Mouse (Mus musculus): ENCODE data around the gene Capn2. TPM values are rescaled to one million over a fixed set of nuclear protein-coding genes. Genes with fewer than 3 reads are reported as not detected.

Gene Capn2
- polyA plus RNA-seq, 1 experiment: 113 TPM

DNA sequence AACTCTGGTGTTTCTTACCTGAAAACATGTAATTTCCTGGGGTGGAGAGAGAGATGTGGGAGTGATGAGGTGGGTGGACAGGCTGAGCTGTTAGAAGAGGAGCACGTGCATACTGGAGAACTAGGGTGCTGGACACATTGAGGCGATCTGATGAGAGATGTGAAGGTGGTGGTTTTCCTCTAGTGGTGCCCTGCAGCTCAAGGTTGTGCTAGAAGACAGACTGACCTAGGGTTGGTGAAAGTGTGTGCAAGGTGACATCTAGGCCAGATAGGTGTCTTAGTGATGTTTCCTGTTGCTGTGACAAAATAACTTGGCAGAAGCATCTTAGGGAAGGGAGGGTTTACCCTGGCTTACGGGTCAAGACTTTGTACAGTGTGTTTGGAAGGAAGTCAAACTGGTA is 85.3 kb downstream of the Capn2 start:
- no peak overlapping the region for H3K27ac ChIP-seq (replicated peaks; ENCODE audit: low read depth, low read length)
- no peak overlapping the region for H3K4me3 ChIP-seq (ENCODE audit: insufficient read depth, low read depth, low read length)
- H3K4me1 ChIP-seq (ENCODE audit: control insufficient read depth, insufficient read depth, insufficient read length, low read length): peaks cover 2% of the 10 kb centered on the region; the same call in 1 of the 2 replicates

DNA sequence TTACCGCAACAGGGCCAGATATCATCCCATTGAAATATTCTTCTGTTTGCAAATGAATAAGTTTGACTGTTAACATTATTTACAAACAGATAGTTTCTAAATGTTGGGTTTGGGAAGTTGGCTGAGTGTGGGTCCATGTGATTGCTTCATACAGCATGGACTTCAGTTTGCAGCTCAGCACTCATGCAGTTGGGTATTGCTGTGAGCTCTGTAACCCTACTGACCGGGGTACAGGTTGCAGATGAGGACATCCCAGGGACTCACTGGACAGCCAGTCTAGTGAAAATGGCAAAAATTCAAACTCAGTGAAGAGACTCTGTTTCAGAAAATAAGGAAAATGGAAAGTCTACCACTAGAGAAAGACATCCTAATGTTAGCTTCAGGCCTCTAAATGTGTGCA is 86.7 kb downstream of the Capn2 start:
- H3K4me1 ChIP-seq (ENCODE audit: control insufficient read depth, insufficient read depth, insufficient read length, low read length): peaks cover 8% of the 10 kb centered on the region
- no peak overlapping the region for H3K27ac ChIP-seq (replicated peaks; ENCODE audit: low read depth, low read length)
- H3K4me3 ChIP-seq (ENCODE audit: insufficient read depth, low read depth, low read length): no peak overlapping the region

GRCm38 (mm10) chr1:182429826-182430225 is 87.6 kb downstream of the Capn2 start:
- Histone ChIP-seq H3K4me1 (ENCODE audit: control insufficient read depth, insufficient read depth, insufficient read length, low read length) (peaks cover 12% of the 10 kb centered on the region), H3K4me3 (ENCODE audit: insufficient read depth, low read depth, low read length) (no peak overlapping the region), H3K27ac (replicated peaks; ENCODE audit: low read depth, low read length) (no peak overlapping the region)

- Histone ChIP-seq H3K27ac (replicated peaks; ENCODE audit: low read depth, low read length) (no peak overlapping the region), H3K4me3 (ENCODE audit: insufficient read depth, low read depth, low read length) (no peak overlapping the region), H3K4me1 (ENCODE audit: control insufficient read depth, insufficient read depth, insufficient read length, low read length) (peaks cover 12% of the 10 kb centered on the region)
Measured at GRCm38 (mm10) chr1:182427426-182427825, 90.0 kb downstream of the Capn2 start.

DNA sequence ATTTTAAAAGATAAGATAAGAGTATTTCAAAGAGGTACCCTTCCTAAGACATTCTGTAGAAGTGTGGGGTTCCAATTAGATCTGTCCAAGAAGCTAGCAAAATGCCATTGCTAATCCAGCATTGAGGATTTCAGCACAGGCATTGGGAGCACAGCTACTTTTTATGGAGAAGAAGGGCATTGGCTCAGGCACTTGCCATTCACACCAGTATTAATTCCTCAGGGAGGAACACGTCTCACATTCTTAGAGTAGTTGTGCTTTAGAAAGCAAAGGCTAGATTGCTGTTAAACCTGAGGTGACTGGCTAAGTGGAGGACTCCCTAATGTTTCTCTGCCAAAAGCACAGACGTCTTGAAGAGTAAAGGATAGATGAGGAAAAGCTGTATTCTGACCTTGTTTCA is 91.0 kb downstream of the Capn2 start:
- Histone ChIP-seq H3K27ac (replicated peaks; ENCODE audit: low read depth, low read length) (no peak overlapping the region), H3K4me1 (ENCODE audit: control insufficient read depth, insufficient read depth, insufficient read length, low read length) (peaks cover 12% of the 10 kb centered on the region), H3K4me3 (ENCODE audit: insufficient read depth, low read depth, low read length) (no peak overlapping the region)

DNA sequence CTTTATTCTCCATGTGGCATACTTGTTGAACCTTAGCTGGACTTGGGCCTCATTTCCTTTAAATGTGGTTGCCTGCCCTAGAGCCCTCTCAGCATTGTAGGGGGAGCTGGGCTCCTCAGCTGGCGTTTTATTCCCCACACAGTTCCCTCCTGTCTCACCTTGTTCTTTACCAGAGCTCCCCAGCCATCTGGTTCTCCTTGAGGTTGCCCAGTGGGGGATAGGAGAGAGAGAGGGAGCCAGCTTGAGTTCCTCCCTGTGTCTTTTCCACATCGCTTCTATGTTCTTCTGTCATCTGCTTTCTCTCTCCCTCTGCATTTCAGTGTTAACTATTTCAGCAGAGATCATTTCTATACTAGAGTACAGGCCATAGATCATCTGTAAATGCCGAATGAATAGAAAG is 92.2 kb downstream of the Capn2 start:
- H3K4me3 ChIP-seq (ENCODE audit: insufficient read depth, low read depth, low read length): no peak overlapping the region
- peaks cover 14% of the 10 kb centered on the region for H3K4me1 ChIP-seq (ENCODE audit: control insufficient read depth, insufficient read depth, insufficient read length, low read length)
- H3K27ac ChIP-seq (replicated peaks; ENCODE audit: low read depth, low read length): no peak overlapping the region

DNA sequence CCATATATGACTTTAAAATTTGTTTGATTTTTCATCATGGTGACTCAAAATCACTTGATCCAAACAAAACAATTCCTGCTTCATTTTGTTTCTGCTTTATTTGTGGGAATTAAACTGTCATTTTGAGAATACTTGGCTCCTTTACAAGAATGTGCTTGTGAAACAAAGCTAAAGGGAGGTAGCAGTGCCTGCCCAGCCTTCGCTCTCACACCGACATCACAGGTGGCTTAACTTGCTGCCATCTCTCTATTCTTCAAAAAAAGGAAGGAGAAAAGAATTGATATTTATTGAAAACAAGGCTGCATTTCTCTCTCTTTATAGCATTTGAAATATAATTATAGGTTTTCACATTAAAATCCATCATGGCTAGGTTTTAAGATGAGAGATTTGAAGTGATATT is 93.1 kb downstream of the Capn2 start:
- no peak overlapping the region for H3K4me3 ChIP-seq (ENCODE audit: insufficient read depth, low read depth, low read length)
- no peak overlapping the region for H3K27ac ChIP-seq (replicated peaks; ENCODE audit: low read depth, low read length)
- H3K4me1 ChIP-seq (ENCODE audit: control insufficient read depth, insufficient read depth, insufficient read length, low read length): peaks cover 14% of the 10 kb centered on the region

GRCm38 (mm10) chr1:182419481-182419880 is 97.9 kb downstream of the Capn2 start:
- no peak overlapping the region for H3K27ac ChIP-seq (replicated peaks; ENCODE audit: low read depth, low read length)

More at GRCm38 (mm10) chr1:182419481-182419880, 97.9 kb downstream of the Capn2 start:
- Histone ChIP-seq H3K4me3 (ENCODE audit: insufficient read depth, low read depth, low read length) (no peak overlapping the region), H3K4me1 (ENCODE audit: control insufficient read depth, insufficient read depth, insufficient read length, low read length) (peaks cover 2% of the 10 kb centered on the region; the same call in 1 of the 2 replicates)

Other genes starting within 250 kb of the Capn2 start
- 48.7 and 52.0 TPM in 2 replicates for gene Degs1, start 234.8 kb downstream of the Capn2 start, polyA plus RNA-seq (2012; ENCODE audit: insufficient read depth, insufficient read length, missing spikeins)
- 8.7 and 11.6 TPM in 2 replicates for gene Fbxo28, start 176.0 kb downstream of the Capn2 start, polyA plus RNA-seq (2012; ENCODE audit: insufficient read depth, insufficient read length, missing spikeins)
- gene Trp53bp2, start 108.4 kb downstream of the Capn2 start, polyA plus RNA-seq (2012; ENCODE audit: insufficient read depth, insufficient read length, missing spikeins): 7.6 and 7.7 TPM in 2 replicates
- gene Capn8, start 47.4 kb upstream of the Capn2 start, polyA plus RNA-seq (2012; ENCODE audit: insufficient read depth, insufficient read length, missing spikeins): not detected in 2 replicates
- not detected in 2 replicates for gene Ccdc185, start 231.6 kb upstream of the Capn2 start, polyA plus RNA-seq (2012; ENCODE audit: insufficient read depth, insufficient read length, missing spikeins)
- not detected in 2 replicates for gene Susd4, start 246.3 kb upstream of the Capn2 start, polyA plus RNA-seq (2012; ENCODE audit: insufficient read depth, insufficient read length, missing spikeins)

Data from brown adipose tissue, adult 24 weeks (tissue).